Mouse (Mus musculus): Measurements from ENCODE around the gene Sdk1. TPM values are rescaled to one million over a fixed set of nuclear protein-coding genes. Genes with fewer than 3 reads are reported as not detected.
A peak's percentile ranks its signal among the peaks of the same experiment; 100 is the strongest.

Sdk1 gene
- polyA plus RNA-seq, 1 experiment: 1.6 TPM

- no peak overlapping the region for H3K27ac ChIP-seq (ENCODE audit: insufficient read depth, low read length)
- TF ChIP-seq EP300 (IDR thresholded peaks at IDR 0.05; ENCODE audit: insufficient read depth, low read depth, low read length) (no peak), POLR2A (IDR thresholded peaks at IDR 0.05; ENCODE audit: insufficient read depth, low read length) (no peak), CTCF (IDR thresholded peaks at IDR 0.05; ENCODE audit: low read depth, low read length) (no peak)
- no peaks in the 10 kb centered on the region for H3K36me3 ChIP-seq (ENCODE audit: control insufficient read depth, insufficient read depth, low read length, poor library complexity, severe bottlenecking)
- H3K27me3 ChIP-seq (ENCODE audit: control insufficient read depth, insufficient read depth, low read length, poor library complexity, severe bottlenecking): no peaks in the 10 kb centered on the region
- H3K4me3 ChIP-seq (ENCODE audit: low read depth, low read length): no peak overlapping the region
- no peak overlapping the region for H3K9ac ChIP-seq (ENCODE audit: low read depth, poor library complexity, severe bottlenecking)
- no peaks in the 10 kb centered on the region for H3K9me3 ChIP-seq (replicated peaks; ENCODE audit: control insufficient read depth, insufficient read depth, low read length, poor library complexity, severe bottlenecking)
- H3K4me1 ChIP-seq (ENCODE audit: control insufficient read depth, insufficient read depth, low read length): no peaks in the 10 kb centered on the region
These were observed 616.5 kb downstream of the Sdk1 start for GRCm38 (mm10) chr5:141857781-141858180.

GRCm38 (mm10) chr5:141858406-141859160 lies 617.3 kb downstream of the Sdk1 start:
- no peaks in the 10 kb centered on the region for H3K36me3 ChIP-seq (ENCODE audit: control insufficient read depth, insufficient read depth, low read length, poor library complexity, severe bottlenecking)
- TF ChIP-seq EP300 (IDR thresholded peaks at IDR 0.05; ENCODE audit: insufficient read depth, low read depth, low read length) (no peak), POLR2A (IDR thresholded peaks at IDR 0.05; ENCODE audit: insufficient read depth, low read length) (no peak), CTCF (IDR thresholded peaks at IDR 0.05; ENCODE audit: low read depth, low read length) (no peak)
- H3K27ac ChIP-seq (ENCODE audit: insufficient read depth, low read length): no peak overlapping the region
- H3K27me3 ChIP-seq (ENCODE audit: control insufficient read depth, insufficient read depth, low read length, poor library complexity, severe bottlenecking): no peaks in the 10 kb centered on the region
- H3K4me1 ChIP-seq (ENCODE audit: control insufficient read depth, insufficient read depth, low read length): no peaks in the 10 kb centered on the region
- no peak overlapping the region for H3K4me3 ChIP-seq (ENCODE audit: low read depth, low read length)
- no peak overlapping the region for H3K9ac ChIP-seq (ENCODE audit: low read depth, poor library complexity, severe bottlenecking)
- H3K9me3 ChIP-seq (replicated peaks; ENCODE audit: control insufficient read depth, insufficient read depth, low read length, poor library complexity, severe bottlenecking): no peaks in the 10 kb centered on the region

- no peak for TF ChIP-seq EP300 (IDR thresholded peaks at IDR 0.05; ENCODE audit: insufficient read depth, low read depth, low read length)
- no peak for TF ChIP-seq POLR2A (IDR thresholded peaks at IDR 0.05; ENCODE audit: insufficient read depth, low read length)
- TF ChIP-seq CTCF (IDR thresholded peaks at IDR 0.05; ENCODE audit: low read depth, low read length): no peak
- no peaks in the 10 kb centered on the region for H3K4me1 ChIP-seq (ENCODE audit: control insufficient read depth, insufficient read depth, low read length)
- H3K4me3 ChIP-seq (ENCODE audit: low read depth, low read length): no peak overlapping the region
- no peaks in the 10 kb centered on the region for H3K9me3 ChIP-seq (replicated peaks; ENCODE audit: control insufficient read depth, insufficient read depth, low read length, poor library complexity, severe bottlenecking)
- H3K9ac ChIP-seq (ENCODE audit: low read depth, poor library complexity, severe bottlenecking): no peak overlapping the region
- H3K36me3 ChIP-seq (ENCODE audit: control insufficient read depth, insufficient read depth, low read length, poor library complexity, severe bottlenecking): no peaks in the 10 kb centered on the region
- H3K27ac ChIP-seq (ENCODE audit: insufficient read depth, low read length): no peak overlapping the region
- no peaks in the 10 kb centered on the region for H3K27me3 ChIP-seq (ENCODE audit: control insufficient read depth, insufficient read depth, low read length, poor library complexity, severe bottlenecking)
These were observed 624.8 kb downstream of the Sdk1 start for GRCm38 (mm10) chr5:141866042-141866441.

GRCm38 (mm10) chr5:141873751-141874150 lies 632.5 kb downstream of the Sdk1 start:
- Histone ChIP-seq H3K4me3 (ENCODE audit: low read depth, low read length) (no peak overlapping the region), H3K4me1 (ENCODE audit: control insufficient read depth, insufficient read depth, low read length) (no peaks in the 10 kb centered on the region), H3K9me3 (replicated peaks; ENCODE audit: control insufficient read depth, insufficient read depth, low read length, poor library complexity, severe bottlenecking) (peaks cover 2% of the 10 kb centered on the region; the same call in 1 of the 2 replicates), H3K27me3 (ENCODE audit: control insufficient read depth, insufficient read depth, low read length, poor library complexity, severe bottlenecking) (no peaks in the 10 kb centered on the region), H3K27ac (ENCODE audit: insufficient read depth, low read length) (no peak overlapping the region), H3K9ac (ENCODE audit: low read depth, poor library complexity, severe bottlenecking) (no peak overlapping the region), H3K36me3 (ENCODE audit: control insufficient read depth, insufficient read depth, low read length, poor library complexity, severe bottlenecking) (no peaks in the 10 kb centered on the region)
- TF ChIP-seq EP300 (IDR thresholded peaks at IDR 0.05; ENCODE audit: insufficient read depth, low read depth, low read length): no peak
- TF ChIP-seq CTCF (IDR thresholded peaks at IDR 0.05; ENCODE audit: low read depth, low read length): peak; percentile 39
- TF ChIP-seq POLR2A (IDR thresholded peaks at IDR 0.05; ENCODE audit: insufficient read depth, low read length): no peak

- H3K36me3 ChIP-seq (ENCODE audit: control insufficient read depth, insufficient read depth, low read length, poor library complexity, severe bottlenecking): no peaks in the 10 kb centered on the region
- no peak overlapping the region for H3K9ac ChIP-seq (ENCODE audit: low read depth, poor library complexity, severe bottlenecking)
- H3K4me3 ChIP-seq (ENCODE audit: low read depth, low read length): no peak overlapping the region
- H3K27ac ChIP-seq (ENCODE audit: insufficient read depth, low read length): no peak overlapping the region
- no peaks in the 10 kb centered on the region for H3K4me1 ChIP-seq (ENCODE audit: control insufficient read depth, insufficient read depth, low read length)
- no peaks in the 10 kb centered on the region for H3K27me3 ChIP-seq (ENCODE audit: control insufficient read depth, insufficient read depth, low read length, poor library complexity, severe bottlenecking)
- no peaks in the 10 kb centered on the region for H3K9me3 ChIP-seq (replicated peaks; ENCODE audit: control insufficient read depth, insufficient read depth, low read length, poor library complexity, severe bottlenecking)
- TF ChIP-seq CTCF (IDR thresholded peaks at IDR 0.05; ENCODE audit: low read depth, low read length): no peak
- no peak for TF ChIP-seq POLR2A (IDR thresholded peaks at IDR 0.05; ENCODE audit: insufficient read depth, low read length)
- TF ChIP-seq EP300 (IDR thresholded peaks at IDR 0.05; ENCODE audit: insufficient read depth, low read depth, low read length): no peak
These were observed 639.4 kb downstream of the Sdk1 start for GRCm38 (mm10) chr5:141880661-141881060.

GRCm38 (mm10) chr5:141884111-141884647 lies 642.9 kb downstream of the Sdk1 start:
- H3K27ac ChIP-seq (ENCODE audit: insufficient read depth, low read length): no peak overlapping the region
- no peak overlapping the region for H3K4me3 ChIP-seq (ENCODE audit: low read depth, low read length)
- no peaks in the 10 kb centered on the region for H3K4me1 ChIP-seq (ENCODE audit: control insufficient read depth, insufficient read depth, low read length)
- no peaks in the 10 kb centered on the region for H3K9me3 ChIP-seq (replicated peaks; ENCODE audit: control insufficient read depth, insufficient read depth, low read length, poor library complexity, severe bottlenecking)
- no peaks in the 10 kb centered on the region for H3K36me3 ChIP-seq (ENCODE audit: control insufficient read depth, insufficient read depth, low read length, poor library complexity, severe bottlenecking)
- H3K27me3 ChIP-seq (ENCODE audit: control insufficient read depth, insufficient read depth, low read length, poor library complexity, severe bottlenecking): no peaks in the 10 kb centered on the region
- H3K9ac ChIP-seq (ENCODE audit: low read depth, poor library complexity, severe bottlenecking): no peak overlapping the region
- TF ChIP-seq POLR2A (IDR thresholded peaks at IDR 0.05; ENCODE audit: insufficient read depth, low read length) (no peak), CTCF (IDR thresholded peaks at IDR 0.05; ENCODE audit: low read depth, low read length) (no peak), EP300 (IDR thresholded peaks at IDR 0.05; ENCODE audit: insufficient read depth, low read depth, low read length) (no peak)
